Mouse (Mus musculus) kidney, adult 8-10 months (tissue): ENCODE measurements at regions not wholly inside any gene's neighbourhood (a gene's known extent, or its start where the extent isn't known, plus 50 kb on each side); places are given as distances from the start of the nearest gene placed in this dataset.
"Not testable (repeated sequence)": the region's sequence is repeated elsewhere in the genome, so short reads cannot be mapped to it uniquely, and the experiment has no call there.

Source experiments
- DNase-seq, 2 experiments: peaks; one replicate each; pipeline ENCODE4 v3.0.0; 2022

GRCm38 (mm10) chr3:54545393-54545792 lies 147.2 kb upstream of the Supt20 start:
- no peak for DNase-seq

- no peak for DNase-seq
These were observed 140.7 kb upstream of the Supt20 start for GRCm38 (mm10) chr3:54551908-54552307.

DNA sequence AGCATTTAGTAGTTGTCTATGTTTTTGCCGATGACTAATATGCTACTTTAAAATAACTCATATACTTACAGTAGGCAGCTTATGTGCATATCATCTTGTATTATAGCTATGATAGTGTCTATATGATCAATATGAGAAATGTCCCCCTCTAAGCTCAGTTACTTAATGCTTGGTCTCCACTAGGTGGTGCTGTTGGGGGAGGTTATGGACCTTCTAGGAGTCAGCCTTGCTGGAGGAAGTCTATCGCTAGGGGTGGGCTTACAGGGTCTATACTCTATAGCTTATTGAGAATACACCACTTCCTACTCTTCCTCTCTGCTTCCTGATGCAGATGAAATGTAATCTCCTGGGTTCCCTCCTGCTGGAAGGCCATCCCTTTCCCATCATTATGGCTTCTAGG lies 136.7 kb upstream of the Supt20 start:
- no peak for DNase-seq

GRCm38 (mm10) chr3:54559053-54559452 lies 133.6 kb upstream of the Supt20 start:
- no peak for DNase-seq

DNA sequence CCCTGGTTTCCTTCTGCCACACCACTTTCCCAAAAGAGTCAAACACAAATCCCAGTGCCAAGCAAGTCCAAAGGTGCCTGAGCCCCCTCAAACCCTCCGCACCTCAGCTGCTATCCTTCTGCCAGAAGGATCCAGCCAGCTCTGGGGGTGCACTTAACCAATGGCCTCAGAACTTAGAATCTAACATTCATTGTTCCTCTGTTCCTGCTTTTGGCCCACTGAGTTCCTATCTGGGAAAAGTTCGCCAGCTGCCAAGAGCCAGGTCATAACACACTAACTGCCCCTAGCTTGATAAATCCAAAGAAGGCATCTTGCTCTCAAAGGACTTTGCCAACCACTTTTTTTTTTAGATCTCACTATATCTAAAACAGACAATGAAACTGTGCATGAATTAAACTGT lies 133.1 kb upstream of the Supt20 start:
- DNase-seq = no peak

DNA sequence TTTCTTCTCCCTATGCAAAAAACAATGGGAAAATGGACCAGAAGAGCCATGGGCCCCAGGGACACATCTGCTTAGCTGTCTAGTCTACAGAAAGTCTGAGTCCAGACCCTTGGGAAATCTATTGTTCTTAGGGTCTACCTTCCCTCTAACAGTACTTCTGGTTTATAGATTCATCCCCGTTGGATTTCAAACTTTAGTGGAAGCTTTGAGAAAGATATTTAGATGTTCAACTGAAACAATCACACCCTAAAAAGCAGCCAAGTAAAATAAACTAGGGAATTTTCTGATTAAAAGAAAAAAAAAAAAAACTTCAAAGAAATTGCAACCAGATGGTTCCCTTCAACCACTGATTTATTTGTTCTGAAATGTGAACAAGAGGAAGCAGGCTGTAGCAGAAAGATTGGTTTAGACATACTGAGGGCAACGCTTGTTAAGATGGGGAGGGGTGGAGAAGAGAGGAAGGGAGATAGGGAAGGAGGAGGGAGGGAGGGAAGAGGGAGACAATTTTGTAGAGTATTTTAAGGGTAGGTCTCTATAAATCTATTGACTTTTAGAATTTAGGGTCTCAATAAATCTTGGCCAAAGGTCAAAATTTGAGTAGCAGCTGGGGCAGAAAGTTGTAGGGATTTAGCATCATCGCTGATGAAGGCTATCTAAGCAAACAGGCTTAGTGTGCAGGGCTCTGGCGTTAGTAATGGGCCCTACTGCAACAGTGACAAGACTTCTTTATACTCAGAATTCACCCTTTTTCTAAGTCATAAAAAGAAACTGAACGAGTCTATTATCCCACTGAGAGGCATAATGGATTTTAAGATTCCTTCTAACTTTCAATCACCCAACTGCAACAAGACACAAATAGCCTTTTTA lies 132.3 kb upstream of the Supt20 start:
- DNase-seq = no peak

DNA sequence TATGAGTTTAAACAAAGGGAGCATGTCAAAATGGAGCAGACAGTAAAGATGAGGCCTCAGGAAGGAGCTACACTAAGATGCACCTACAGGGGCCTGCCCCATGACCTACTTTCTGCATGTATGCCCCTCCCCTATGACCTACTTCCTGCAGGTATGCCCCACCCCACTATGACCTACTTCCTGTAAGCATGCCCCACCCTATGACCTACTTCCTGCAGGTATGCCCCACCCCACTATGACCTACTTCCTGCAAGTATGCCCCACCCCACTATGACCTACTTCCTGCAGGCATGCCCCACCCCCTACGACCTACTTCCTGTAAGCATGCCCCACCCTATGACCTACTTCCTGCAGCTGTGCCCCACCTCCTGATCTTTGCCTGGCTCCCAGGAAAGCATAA lies 125.3 kb upstream of the Supt20 start:
- DNase-seq = no peak

DNA sequence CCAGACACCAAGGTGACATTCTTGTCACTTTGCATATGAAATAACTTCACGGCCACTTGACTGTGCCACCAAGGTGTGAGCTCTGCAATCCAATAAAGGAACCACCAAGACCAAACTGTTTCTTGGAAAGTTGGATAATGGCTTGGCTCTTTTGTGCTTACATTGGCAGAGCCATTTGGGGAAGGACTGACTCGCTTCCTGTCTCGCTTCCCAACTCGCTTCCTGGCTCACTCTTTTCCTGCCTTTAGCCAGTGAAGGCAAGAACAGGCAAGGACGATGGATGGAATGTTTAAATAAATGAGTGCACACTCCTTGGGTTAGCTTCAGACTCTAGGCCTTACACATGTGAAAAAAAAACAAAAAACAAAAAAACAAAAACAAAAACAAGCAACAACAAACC lies 124.5 kb upstream of the Supt20 start:
- no peak for DNase-seq

GRCm38 (mm10) chr3:54570501-54570900 lies 122.1 kb upstream of the Supt20 start:
- no peak for DNase-seq

- no peak for DNase-seq
These were observed 114.8 kb upstream of the Supt20 start for GRCm38 (mm10) chr3:54577851-54578250.

DNA sequence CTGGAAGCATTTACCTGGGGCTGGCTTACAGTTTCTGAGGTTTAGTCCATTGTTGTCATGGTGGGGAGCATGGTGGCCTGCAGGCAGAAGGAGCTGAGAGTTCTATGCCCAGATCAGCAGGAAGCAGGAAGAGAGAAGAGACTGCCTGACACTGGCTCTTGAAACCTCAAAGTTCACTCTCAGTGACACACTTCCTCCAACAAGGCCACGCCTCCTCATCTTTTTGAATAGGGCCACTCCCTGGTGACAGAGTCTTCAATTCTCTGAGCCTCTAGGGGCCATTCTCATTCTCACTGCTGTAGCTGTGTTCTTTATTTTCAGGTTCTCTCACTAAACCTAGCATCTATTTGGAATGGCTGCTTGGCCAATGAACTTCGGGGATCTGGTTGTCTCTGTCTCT lies 113.2 kb upstream of the Supt20 start:
- no peak for DNase-seq

GRCm38 (mm10) chr3:54580339-54580738 lies 112.3 kb upstream of the Supt20 start:
- DNase-seq = no peak

- DNase-seq = not testable (repeated sequence)
These were observed 106.8 kb upstream of the Supt20 start for GRCm38 (mm10) chr3:54585781-54586180.

DNA sequence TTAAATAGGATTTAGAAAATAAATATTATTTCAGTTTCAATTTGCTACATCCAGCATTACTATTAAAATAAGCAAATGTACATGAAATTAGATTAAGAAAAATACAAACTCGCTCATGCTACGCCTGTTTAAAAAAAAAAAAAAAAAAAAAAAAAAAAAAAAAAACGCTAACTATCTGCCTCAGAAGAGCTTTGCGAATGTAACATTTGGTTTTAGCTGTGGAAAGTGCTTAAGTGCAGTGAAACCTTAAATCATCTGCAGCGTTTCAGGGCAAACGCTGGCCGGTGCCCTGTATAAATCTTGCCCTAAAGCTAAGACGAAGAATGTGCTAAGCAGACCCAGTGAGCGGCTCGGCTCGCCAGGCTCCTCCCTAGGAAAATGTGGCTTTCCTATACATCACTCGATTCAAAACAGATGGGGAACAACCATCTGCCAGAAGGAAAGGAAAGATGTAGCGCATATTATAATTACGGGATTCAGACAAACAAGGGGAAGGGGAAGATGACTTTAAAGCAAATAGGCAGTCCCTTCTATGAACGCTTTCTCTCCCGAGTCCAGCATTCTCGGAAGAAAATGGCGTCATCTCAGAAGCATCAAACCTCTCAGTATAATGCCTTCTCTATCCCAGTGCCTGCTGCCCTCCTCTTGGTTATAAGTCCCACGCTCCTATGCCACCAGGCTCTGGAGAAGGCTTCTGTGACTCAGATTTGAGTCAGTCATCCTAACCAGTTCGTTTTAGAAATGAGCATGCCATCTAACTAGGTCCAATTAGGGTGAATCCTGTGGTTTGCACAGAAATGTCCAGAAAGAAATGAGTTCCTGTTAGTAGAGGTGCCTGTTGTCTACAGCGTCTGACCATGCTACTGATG lies 105.2 kb upstream of the Supt20 start:
- DNase-seq = no peak

- no peak for DNase-seq
These were observed 104.4 kb upstream of the Supt20 start for GRCm38 (mm10) chr3:54588198-54588597.

- DNase-seq = no peak
These were observed 102.6 kb upstream of the Supt20 start for GRCm38 (mm10) chr3:54589976-54590375.

- DNase-seq = no peak
These were observed 101.4 kb upstream of the Supt20 start for GRCm38 (mm10) chr3:54591160-54591559.

DNA sequence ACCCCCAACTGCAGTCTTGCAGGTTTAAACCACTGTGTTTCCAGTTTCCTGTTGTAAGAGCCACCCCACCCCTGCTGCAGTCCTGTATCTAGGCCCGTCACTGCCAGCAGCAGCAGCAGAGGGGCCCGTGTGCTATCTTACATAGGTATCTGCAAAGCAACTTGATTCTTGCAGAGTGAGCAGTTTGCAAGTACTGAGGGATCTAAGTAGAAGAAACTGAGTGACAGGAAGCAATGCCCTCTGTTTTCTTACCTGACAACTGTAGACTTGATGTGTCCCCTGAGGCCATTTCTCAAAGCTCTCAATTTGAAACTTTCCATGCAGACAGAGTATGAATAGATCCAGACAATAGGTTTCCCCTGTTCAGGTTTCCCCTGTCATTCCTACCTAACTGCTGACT lies 100.5 kb upstream of the Supt20 start:
- DNase-seq = no peak

GRCm38 (mm10) chr3:54592655-54593428 lies 99.8 kb upstream of the Supt20 start:
- DNase-seq = no peak

GRCm38 (mm10) chr3:54595193-54595592 lies 97.4 kb upstream of the Supt20 start:
- DNase-seq = no peak

DNA sequence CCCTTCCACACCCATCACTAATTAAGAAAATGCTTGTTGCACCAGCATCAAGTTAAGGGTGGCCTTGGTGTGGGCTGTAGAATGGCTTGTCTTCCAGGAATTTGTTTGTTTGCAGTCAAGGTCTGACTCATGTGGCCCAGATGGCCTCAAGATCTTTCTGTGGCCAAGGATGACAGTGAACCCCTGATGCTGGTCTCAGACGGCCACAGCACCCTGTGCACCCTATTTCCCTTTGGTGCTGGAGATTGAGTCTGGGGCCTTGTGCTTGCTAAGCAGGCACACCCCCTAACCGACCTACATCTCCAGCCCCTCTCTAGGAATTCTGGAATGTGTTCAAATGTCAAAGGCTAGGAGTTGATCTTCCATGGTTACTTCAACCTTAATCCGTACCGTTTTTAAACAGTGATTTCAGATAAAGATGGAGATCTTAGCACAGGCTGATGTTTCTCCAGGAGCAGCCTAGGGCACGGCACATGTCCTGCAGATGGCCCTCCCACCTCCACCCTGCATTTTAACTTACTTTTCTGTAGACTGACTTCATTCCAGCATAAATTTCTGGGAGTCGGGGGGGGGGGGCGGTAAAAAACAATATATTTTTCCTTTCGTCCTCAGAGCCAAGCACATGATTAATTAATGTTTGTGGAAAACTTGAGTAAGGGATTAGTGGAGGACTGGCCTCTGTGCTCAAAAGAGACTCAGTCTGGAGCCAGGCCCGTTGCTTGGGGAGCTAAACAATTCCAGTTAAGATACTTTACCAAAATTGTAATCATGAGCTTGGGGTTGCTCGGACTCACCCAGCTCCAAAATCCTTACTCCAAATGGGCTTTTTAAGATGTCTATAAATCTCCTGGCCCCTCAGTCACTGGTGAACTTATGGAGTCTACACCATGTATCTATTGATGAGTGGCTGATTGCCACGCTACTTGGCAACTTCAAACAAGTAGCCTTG lies 95.0 kb upstream of the Supt20 start:
- no peak for DNase-seq

- no peak for DNase-seq
These were observed 94.3 kb upstream of the Supt20 start for GRCm38 (mm10) chr3:54598296-54598695.
